Mouse (Mus musculus) embryonic facial prominence, embryonic 14.5 days (tissue): ENCODE data around the gene Gm14190. TPM values are rescaled to one million over a fixed set of nuclear protein-coding genes. Genes with fewer than 3 reads are reported as not detected.
"Not testable (repeated sequence)": the region's sequence is repeated elsewhere in the genome, so short reads cannot be mapped to it uniquely, and the experiment has no call there.

ENCODE experiments used
- ATAC-seq: fragments of 200-750 bp; cut with Nextera tagmentation; 2 replicates; pipeline ENCODE4 v1.8.0; 2017; ENCODE audit warnings: low read depth, moderate number of reproducible peaks, moderate TSS enrichment
- DNase-seq: peaks from one replicate; pipeline ENCODE4 v3.0.0-alpha.2; 2015; ENCODE audit warnings: low spot score
- H3K27ac ChIP-seq: fragments of 300-500 bp; sonication (generic); replicated peaks from 2 replicates; pipeline ENCODE4 v1.5.1; 2014; ENCODE audit warnings: low read depth, mild to moderate bottlenecking, low read length, moderate library complexity
- H3K27me3 ChIP-seq: fragments of 300-500 bp; sonication (generic); replicated peaks from 2 replicates; pipeline ENCODE4 v1.6.1; 2014; ENCODE audit warnings: low read length; ENCODE audit not compliant: control insufficient read depth, insufficient read depth
- H3K36me3 ChIP-seq: fragments of 300-500 bp; sonication (generic); 2 replicates; pipeline ENCODE4 v1.6.1; 2014; ENCODE audit warnings: low read length, mixed read lengths; ENCODE audit not compliant: control insufficient read depth, insufficient read depth
- H3K4me1 ChIP-seq: fragments of 300-500 bp; sonication (generic); 2 replicates; pipeline ENCODE4 v1.6.1; 2014; ENCODE audit warnings: antibody characterized with exemption, low read length; ENCODE audit not compliant: control insufficient read depth, insufficient read depth
- H3K4me2 ChIP-seq: fragments of 300-500 bp; sonication (generic); 2 replicates; pipeline ENCODE4 v1.6.1; 2014; ENCODE audit warnings: low read depth, mild to moderate bottlenecking, low read length, moderate library complexity, mixed read lengths
- H3K4me3 ChIP-seq: fragments of 300-500 bp; sonication (generic); 2 replicates; pipeline ENCODE4 v1.5.1; 2014; ENCODE audit warnings: low read depth, mild to moderate bottlenecking, low read length
- H3K9ac ChIP-seq: fragments of 300-500 bp; sonication (generic); 2 replicates; pipeline ENCODE4 v1.6.1; 2014; ENCODE audit warnings: low read depth, mild to moderate bottlenecking, low read length, moderate library complexity, mixed read lengths
- H3K9me3 ChIP-seq: fragments of 300-500 bp; sonication (generic); 2 replicates; pipeline ENCODE4 v1.6.1; 2016; ENCODE audit warnings: low read length; ENCODE audit not compliant: control insufficient read depth
- WGBS: fragments of 180-500 bp; shearing (Covaris S2); extraction: QIAGEN DNeasy Blood & Tissue Kit; methylation state at CpG from one replicate; pipeline ENCODE4 v1.1.7; 2014; 5-methylcytosine and 5-hydroxymethylcytosine counted together
- polyA plus RNA-seq: library from polyadenylated mRNA; unstranded; fragments of >200 nt; fragmentation: Nextera tagmentation; extraction: Ambion mirVana; gene quantifications from 2 replicates; pipeline ENCODE4 v1.2.1, GENCODE M21; 2014

The Gm14190 gene
- polyA plus RNA-seq, 1 experiment from 2014 or later: not detected

- H3K4me2 ChIP-seq, H3K27ac ChIP-seq, ATAC-seq, H3K27me3 ChIP-seq, H3K9me3 ChIP-seq, H3K9ac ChIP-seq, H3K4me1 ChIP-seq, H3K36me3 ChIP-seq, DNase-seq, H3K4me3 ChIP-seq: not testable (repeated sequence)
- 59% methylated on average over 8 of the region's 10 CpGs for WGBS
Observed at GRCm38 (mm10) chr11:99658467-99659010, 32.0 kb downstream of the Gm14190 start, which contains the start of gene Gm11563. Gm11563 (minus strand) TSS chr11:99658960.

DNA sequence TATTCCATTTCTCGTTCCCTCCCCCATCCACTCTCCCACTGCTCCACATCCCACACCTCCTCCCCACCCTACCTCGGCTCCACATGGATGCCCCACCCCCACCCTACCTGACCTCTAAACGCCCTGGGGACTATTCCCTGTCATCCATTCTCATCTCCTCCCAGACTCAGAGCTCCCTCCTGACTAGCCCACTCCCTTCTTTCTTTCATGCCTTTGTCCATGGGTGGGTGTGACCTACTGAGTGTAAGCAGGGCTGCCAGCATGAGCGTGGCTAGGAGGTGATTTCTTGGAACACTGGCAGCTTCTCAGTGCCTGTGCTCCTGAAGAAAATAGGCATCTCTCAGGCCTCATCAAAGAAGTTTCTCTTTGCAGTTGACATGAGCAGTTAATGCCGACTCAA, 33.5 kb downstream of the Gm14190 start:
- Histone ChIP-seq H3K27ac (no peak overlapping the region), H3K27me3 (no peaks in the 10 kb centered on the region), H3K4me1 (no peaks in the 10 kb centered on the region), H3K9me3 (no peaks in the 10 kb centered on the region), H3K4me3 (no peak overlapping the region), H3K36me3 (no peaks in the 10 kb centered on the region), H3K4me2 (no peak overlapping the region), H3K9ac (no peak overlapping the region)
- no peak for DNase-seq
- 48% methylated on average over 5 of the region's 5 CpGs for WGBS
- ATAC-seq: no peak

GRCm38 (mm10) chr11:99650136-99650535, 40.4 kb downstream of the Gm14190 start, which contains the start of gene Gm11555:
Gm11555 (minus strand) TSS chr11:99650236.
- H3K27me3 ChIP-seq: no peaks in the 10 kb centered on the region

GRCm38 (mm10) chr11:99646444-99646843, 44.1 kb downstream of the Gm14190 start:
- Histone ChIP-seq H3K27ac (no peak overlapping the region), H3K36me3 (no peaks in the 10 kb centered on the region), H3K4me1 (no peaks in the 10 kb centered on the region), H3K9me3 (no peaks in the 10 kb centered on the region), H3K4me2 (no peak overlapping the region), H3K4me3 (no peak overlapping the region), H3K27me3 (no peaks in the 10 kb centered on the region), H3K9ac (no peak overlapping the region)
- 67% methylated on average over 15 of the region's 15 CpGs for WGBS
- DNase-seq (peak; percentile 46), ATAC-seq (no peak)

More at GRCm38 (mm10) chr11:99650136-99650535, 40.4 kb downstream of the Gm14190 start, which contains the start of gene Gm11555:
- WGBS: 78% methylated on average over 2 of the region's 2 CpGs
- DNase-seq: no peak
- no peaks in the 10 kb centered on the region for H3K9me3 ChIP-seq
- H3K36me3 ChIP-seq: no peaks in the 10 kb centered on the region
- no peak for ATAC-seq
- H3K9ac ChIP-seq: no peak within 1 kb of the TSS
- H3K4me2 ChIP-seq: no peak within 1 kb of the TSS
- no peak within 1 kb of the TSS for H3K27ac ChIP-seq
- H3K4me1 ChIP-seq: no peaks in the 10 kb centered on the region
- no peak within 1 kb of the TSS for H3K4me3 ChIP-seq

DNA sequence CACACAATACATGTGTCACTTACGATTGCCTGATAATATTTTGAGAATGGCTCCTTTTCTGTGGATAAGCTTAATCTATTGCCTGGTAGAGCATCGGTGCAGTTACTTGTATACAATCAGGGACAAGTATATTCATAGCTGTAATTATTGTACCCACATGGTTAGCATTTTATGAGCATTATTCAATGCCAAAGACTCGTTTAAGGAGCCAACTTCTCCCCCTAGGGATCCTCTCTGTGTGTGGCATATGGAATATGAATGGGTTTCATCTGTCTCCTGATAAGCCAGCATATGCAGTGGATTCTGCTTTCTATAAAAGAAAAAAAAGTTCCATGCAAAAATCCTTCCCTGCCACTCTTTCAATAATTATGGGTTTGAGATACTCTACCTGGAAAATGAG, 46.2 kb downstream of the Gm14190 start:
- DNase-seq (no peak), ATAC-seq (no peak)
- Histone ChIP-seq H3K36me3 (no peaks in the 10 kb centered on the region), H3K9me3 (no peaks in the 10 kb centered on the region), H3K4me3 (no peak overlapping the region), H3K4me2 (no peak overlapping the region), H3K27ac (no peak overlapping the region), H3K9ac (no peak overlapping the region), H3K27me3 (no peaks in the 10 kb centered on the region), H3K4me1 (no peaks in the 10 kb centered on the region)
- WGBS: 60% methylated on average over 3 of the region's 3 CpGs

DNA sequence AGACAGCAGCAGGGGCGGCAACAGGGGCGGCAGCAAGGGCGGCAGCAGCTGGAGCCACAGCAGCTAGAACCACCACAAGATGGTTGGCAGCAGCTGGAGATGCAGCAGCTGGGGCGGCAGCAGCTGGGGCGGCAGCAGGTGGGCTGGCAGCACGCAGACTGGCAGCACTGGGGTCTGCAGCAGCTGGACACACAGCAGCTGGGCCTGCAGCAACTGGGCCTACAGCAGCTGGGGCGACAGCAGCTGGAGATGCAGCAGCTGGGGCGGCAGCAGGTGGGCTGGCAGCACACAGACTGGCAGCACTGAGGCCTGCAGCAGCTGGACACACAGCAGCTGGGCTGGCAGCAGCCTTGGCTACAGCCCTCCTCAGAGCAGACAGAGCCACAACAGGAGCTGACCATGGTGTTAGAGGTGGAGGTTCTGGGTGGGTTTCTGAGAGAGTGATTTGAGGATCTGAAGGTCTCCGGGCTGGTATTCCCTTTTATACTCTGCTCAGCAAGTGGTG, 46.9 kb downstream of the Gm14190 start, which contains the start of gene Krtap4-7:
Gene Krtap4-7, minus strand, starts transcription at position 455 of the 505 bp plus-strand sequence.
- not testable (repeated sequence) for ATAC-seq
- 82% methylated on average over 9 of the region's 9 CpGs for WGBS

DNA sequence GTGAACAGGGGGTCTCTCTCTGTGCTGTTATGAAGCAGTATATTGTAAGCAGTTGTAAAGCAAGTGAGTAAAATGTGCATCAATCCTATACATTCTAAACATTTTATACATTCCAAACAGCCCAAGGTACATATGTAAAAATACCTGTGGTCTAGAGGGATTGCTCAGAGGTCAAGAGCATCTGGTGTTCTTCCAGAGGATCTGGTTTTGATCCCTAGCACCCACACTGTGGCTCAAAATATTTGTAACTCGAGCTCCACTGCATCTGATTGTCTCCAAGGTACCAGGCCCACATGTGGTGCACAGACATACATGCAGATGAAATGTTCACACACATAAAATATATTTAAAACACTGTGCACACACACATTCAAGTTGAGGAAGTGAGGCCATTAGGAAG, 49.6 kb downstream of the Gm14190 start:
- 20% methylated on average over 1 of the region's 1 CpGs for WGBS
- no peak overlapping the region for H3K4me2 ChIP-seq
- no peak overlapping the region for H3K27ac ChIP-seq
- H3K9me3 ChIP-seq: no peaks in the 10 kb centered on the region
- no peaks in the 10 kb centered on the region for H3K4me1 ChIP-seq
- H3K36me3 ChIP-seq: no peaks in the 10 kb centered on the region
- no peak overlapping the region for H3K9ac ChIP-seq
- ATAC-seq (no peak), DNase-seq (peak; percentile 19)
- H3K4me3 ChIP-seq: no peak overlapping the region
- H3K27me3 ChIP-seq: no peaks in the 10 kb centered on the region

More for the DNA sequence above, 46.9 kb downstream of the Gm14190 start, which contains the start of gene Krtap4-7:
- H3K9me3 ChIP-seq, DNase-seq, H3K4me1 ChIP-seq, H3K27ac ChIP-seq, H3K27me3 ChIP-seq, H3K4me3 ChIP-seq, H3K9ac ChIP-seq, H3K4me2 ChIP-seq, H3K36me3 ChIP-seq: not testable (repeated sequence)
